Mouse (Mus musculus) large intestine, adult 2 months (tissue): ENCODE results near the gene Tymp. TPM values are rescaled to one million over a fixed set of nuclear protein-coding genes. Genes with fewer than 3 reads are reported as not detected.

Experiments
- DNase-seq: peaks from one replicate; pipeline ENCODE4 v3.0.0-alpha.2; 2012; ENCODE audit warnings: low read depth, low spot score
- WGBS: fragments of 180-500 bp; shearing (Covaris S2); methylation state at CpG from one replicate; pipeline ENCODE4 v1.1.7; 2018; 5-methylcytosine and 5-hydroxymethylcytosine counted together
- polyA plus RNA-seq: library from polyadenylated mRNA; depleted of rRNA; stranded (reverse); fragments of >200 nt; gene quantifications from 2 replicates; pipeline ENCODE4 v1.2.3, GENCODE M21; 2012

Gene Tymp
- polyA plus RNA-seq, 1 experiment = 5.5 TPM

GRCm38 (mm10) chr15:89374801-89375534, 1.9 kb downstream of the Tymp start:
- WGBS = 92% methylated on average over 17 of the region's 17 CpGs
- DNase-seq = no peak

GRCm38 (mm10) chr15:89374340-89374739, 2.5 kb downstream of the Tymp start:
- 50% methylated on average over 9 of the region's 9 CpGs for WGBS

GRCm38 (mm10) chr15:89373762-89374248, 3.0 kb downstream of the Tymp start, which contains the start of gene Sco2:
Gene Sco2 (minus strand): TSS chr15:89373846.
- WGBS = under 1% methylated on average over 42 of the region's 42 CpGs
- peak; percentile 65 for DNase-seq

More at GRCm38 (mm10) chr15:89374340-89374739, 2.5 kb downstream of the Tymp start:
- DNase-seq = no peak

- peak; percentile 61 for DNase-seq
- WGBS = 1% methylated on average over 35 of the region's 35 CpGs
Observed at GRCm38 (mm10) chr15:89373027-89373761, 3.6 kb downstream of the Tymp start.

- 85% methylated on average over 7 of the region's 7 CpGs for WGBS
- no peak for DNase-seq
Observed at GRCm38 (mm10) chr15:89372536-89372935, 4.3 kb downstream of the Tymp start.

- WGBS = 81% methylated on average over 13 of the region's 13 CpGs
- no peak for DNase-seq
Observed at GRCm38 (mm10) chr15:89372068-89372467, 4.8 kb downstream of the Tymp start.

GRCm38 (mm10) chr15:89365141-89365551, 11.7 kb downstream of the Tymp start:
- no peak for DNase-seq
- 90% methylated on average over 4 of the region's 4 CpGs for WGBS

- WGBS = 84% methylated on average over 7 of the region's 7 CpGs
Observed at GRCm38 (mm10) chr15:89363051-89363450, 13.8 kb downstream of the Tymp start.

GRCm38 (mm10) chr15:89358784-89359183, 18.1 kb downstream of the Tymp start:
- WGBS = 65% methylated on average over 3 of the region's 3 CpGs
- DNase-seq = no peak

More at GRCm38 (mm10) chr15:89363051-89363450, 13.8 kb downstream of the Tymp start:
- DNase-seq = no peak

- WGBS = under 1% methylated on average over 15 of the region's 15 CpGs
- DNase-seq = peak; percentile 42
Observed at GRCm38 (mm10) chr15:89356372-89356771, 20.5 kb downstream of the Tymp start.

GRCm38 (mm10) chr15:89355241-89356187, 21.3 kb downstream of the Tymp start, which contains the start of the genes Lmf2 and Ncaph2:
Gene Lmf2 (minus strand): TSS chr15:89355659.
Gene Ncaph2 (plus strand): TSS chr15:89355719.
- under 1% methylated on average over 64 of the region's 64 CpGs for WGBS

GRCm38 (mm10) chr15:89354455-89354854, 22.4 kb downstream of the Tymp start:
- no peak for DNase-seq
- WGBS = 62% methylated on average over 7 of the region's 7 CpGs

More at GRCm38 (mm10) chr15:89355241-89356187, 21.3 kb downstream of the Tymp start, which contains the start of the genes Lmf2 and Ncaph2:
- DNase-seq = peak; percentile 82

- DNase-seq = no peak
- 95% methylated on average over 16 of the region's 16 CpGs for WGBS
Observed at GRCm38 (mm10) chr15:89353837-89354236, 23.0 kb downstream of the Tymp start.

- DNase-seq = no peak
- 96% methylated on average over 12 of the region's 12 CpGs for WGBS
Observed at GRCm38 (mm10) chr15:89352795-89353194, 24.0 kb downstream of the Tymp start.

- DNase-seq = no peak
- WGBS = 88% methylated on average over 14 of the region's 14 CpGs
Observed at GRCm38 (mm10) chr15:89352054-89352453, 24.8 kb downstream of the Tymp start.

GRCm38 (mm10) chr15:89351302-89351701, 25.5 kb downstream of the Tymp start:
- 89% methylated on average over 15 of the region's 15 CpGs for WGBS
- DNase-seq = no peak

- no peak for DNase-seq
- 85% methylated on average over 5 of the region's 5 CpGs for WGBS
Observed at GRCm38 (mm10) chr15:89350447-89350846, 26.4 kb downstream of the Tymp start.

- no peak for DNase-seq
- 74% methylated on average over 3 of the region's 3 CpGs for WGBS
Observed at GRCm38 (mm10) chr15:89343325-89343724, 33.5 kb downstream of the Tymp start.

GRCm38 (mm10) chr15:89341678-89342077, 35.2 kb downstream of the Tymp start:
- WGBS = 45% methylated on average over 1 of the region's 1 CpGs
- no peak for DNase-seq
